Mouse (Mus musculus): ENCODE results near the gene Alpk1. TPM values are rescaled to one million over a fixed set of nuclear protein-coding genes. Genes with fewer than 3 reads are reported as not detected.

Alpk1 gene
- polyA plus RNA-seq, 1 experiment from 2014 or later: 0.87 TPM

- Histone ChIP-seq H3K27me3 (ENCODE audit: poor library complexity, severe bottlenecking) (no peaks in the 10 kb centered on the region), H3K27ac (no peak overlapping the region), H3K4me1 (peaks cover 17% of the 10 kb centered on the region), H3K9me3 (no peaks in the 10 kb centered on the region), H3K4me3 (no peak overlapping the region), H3K36me3 (replicated peaks) (peaks cover 38% of the 10 kb centered on the region)
- WGBS: 89% methylated on average over 4 of the region's 4 CpGs
- no peak for DNase-seq (ENCODE audit: extremely low spot score, low spot score)
Measured at GRCm38 (mm10) chr3:127804439-127804838, 24.1 kb upstream of the Alpk1 start.

- Histone ChIP-seq H3K27ac (no peak overlapping the region), H3K36me3 (replicated peaks) (peaks cover 22% of the 10 kb centered on the region), H3K4me1 (peaks cover 10% of the 10 kb centered on the region), H3K27me3 (ENCODE audit: poor library complexity, severe bottlenecking) (no peaks in the 10 kb centered on the region), H3K4me3 (no peak overlapping the region), H3K9me3 (no peaks in the 10 kb centered on the region)
- WGBS: 58% methylated on average over 8 of the region's 8 CpGs
- DNase-seq (ENCODE audit: extremely low spot score, low spot score): no peak
Measured at GRCm38 (mm10) chr3:127802814-127803213, 22.5 kb upstream of the Alpk1 start.

GRCm38 (mm10) chr3:127801162-127801561 lies 20.8 kb upstream of the Alpk1 start:
- H3K9me3 ChIP-seq: no peaks in the 10 kb centered on the region
- WGBS: 93% methylated on average over 8 of the region's 8 CpGs
- H3K4me1 ChIP-seq: peaks cover 6% of the 10 kb centered on the region
- peaks cover 7% of the 10 kb centered on the region for H3K36me3 ChIP-seq (replicated peaks)
- no peaks in the 10 kb centered on the region for H3K27me3 ChIP-seq (ENCODE audit: poor library complexity, severe bottlenecking)
- DNase-seq (ENCODE audit: extremely low spot score, low spot score): no peak
- no peak overlapping the region for H3K27ac ChIP-seq
- H3K4me3 ChIP-seq: no peak overlapping the region

- H3K36me3 ChIP-seq (replicated peaks): no peaks in the 10 kb centered on the region
- H3K27ac ChIP-seq: no peak overlapping the region
- no peaks in the 10 kb centered on the region for H3K9me3 ChIP-seq
- no peak overlapping the region for H3K4me3 ChIP-seq
- peaks cover 17% of the 10 kb centered on the region for H3K27me3 ChIP-seq (ENCODE audit: poor library complexity, severe bottlenecking)
- no peak for DNase-seq (ENCODE audit: extremely low spot score, low spot score)
- WGBS: 96% methylated on average over 7 of the region's 7 CpGs
- H3K4me1 ChIP-seq: peaks cover 2% of the 10 kb centered on the region
Measured at GRCm38 (mm10) chr3:127796271-127796670, 15.9 kb upstream of the Alpk1 start.

- Histone ChIP-seq H3K36me3 (replicated peaks) (no peaks in the 10 kb centered on the region), H3K4me3 (no peak overlapping the region), H3K27me3 (ENCODE audit: poor library complexity, severe bottlenecking) (peaks cover 23% of the 10 kb centered on the region), H3K9me3 (no peaks in the 10 kb centered on the region), H3K27ac (no peak overlapping the region), H3K4me1 (peaks cover 8% of the 10 kb centered on the region)
- 94% methylated on average over 3 of the region's 3 CpGs for WGBS
- DNase-seq (ENCODE audit: extremely low spot score, low spot score): no peak
Measured at GRCm38 (mm10) chr3:127795762-127796161, 15.4 kb upstream of the Alpk1 start.

- Histone ChIP-seq H3K36me3 (replicated peaks) (no peaks in the 10 kb centered on the region), H3K27me3 (ENCODE audit: poor library complexity, severe bottlenecking) (peaks cover 50% of the 10 kb centered on the region), H3K4me3 (no peak overlapping the region), H3K9me3 (no peaks in the 10 kb centered on the region), H3K27ac (no peak overlapping the region), H3K4me1 (peaks cover 24% of the 10 kb centered on the region)
- 72% methylated on average over 7 of the region's 7 CpGs for WGBS
- no peak for DNase-seq (ENCODE audit: extremely low spot score, low spot score)
Measured at GRCm38 (mm10) chr3:127793022-127793421, 12.7 kb upstream of the Alpk1 start.

GRCm38 (mm10) chr3:127791595-127792561 lies 11.6 kb upstream of the Alpk1 start:
- peaks cover 61% of the 10 kb centered on the region for H3K27me3 ChIP-seq (ENCODE audit: poor library complexity, severe bottlenecking)
- H3K4me3 ChIP-seq: peak overlapping the region; percentile 74
- 52% methylated on average over 4 of the region's 4 CpGs for WGBS
- H3K36me3 ChIP-seq (replicated peaks): no peaks in the 10 kb centered on the region
- no peaks in the 10 kb centered on the region for H3K9me3 ChIP-seq
- H3K27ac ChIP-seq: 0 out of 2 replicates have a peak overlapping the region, but pooled peaks have one; percentile 11
- H3K4me1 ChIP-seq: peaks cover 24% of the 10 kb centered on the region
- DNase-seq (ENCODE audit: extremely low spot score, low spot score): no peak

GRCm38 (mm10) chr3:127791056-127791483 lies 10.7 kb upstream of the Alpk1 start:
- peak; percentile 31 for DNase-seq (ENCODE audit: extremely low spot score, low spot score)
- H3K4me1 ChIP-seq: peaks cover 24% of the 10 kb centered on the region
- H3K36me3 ChIP-seq (replicated peaks): no peaks in the 10 kb centered on the region
- H3K27me3 ChIP-seq (ENCODE audit: poor library complexity, severe bottlenecking): peaks cover 69% of the 10 kb centered on the region
- peak overlapping the region; percentile 74 for H3K4me3 ChIP-seq
- under 1% methylated on average over 15 of the region's 15 CpGs for WGBS
- H3K9me3 ChIP-seq: no peaks in the 10 kb centered on the region
- H3K27ac ChIP-seq: no peak overlapping the region; the same call in 1 of the 2 replicates

- peak; percentile 64 for DNase-seq (ENCODE audit: extremely low spot score, low spot score)
- Histone ChIP-seq H3K4me3 (peak overlapping the region; percentile 74), H3K27ac (peak overlapping the region; percentile 77), H3K27me3 (ENCODE audit: poor library complexity, severe bottlenecking) (peaks cover 76% of the 10 kb centered on the region), H3K4me1 (peaks cover 24% of the 10 kb centered on the region), H3K36me3 (replicated peaks) (no peaks in the 10 kb centered on the region), H3K9me3 (no peaks in the 10 kb centered on the region)
- under 1% methylated on average over 35 of the region's 36 CpGs for WGBS
Measured at GRCm38 (mm10) chr3:127790234-127791055, 10.1 kb upstream of the Alpk1 start.

GRCm38 (mm10) chr3:127789500-127790191 lies 9.3 kb upstream of the Alpk1 start, which contains the start of gene Tifa:
Gene Tifa (plus strand): TSS chr3:127789805.
- H3K27ac ChIP-seq: peak within 1 kb of the TSS; percentile 77

GRCm38 (mm10) chr3:127788919-127789318 lies 8.6 kb upstream of the Alpk1 start:
- Histone ChIP-seq H3K27ac (no peak overlapping the region), H3K27me3 (ENCODE audit: poor library complexity, severe bottlenecking) (peaks cover 79% of the 10 kb centered on the region), H3K9me3 (no peaks in the 10 kb centered on the region), H3K36me3 (replicated peaks) (no peaks in the 10 kb centered on the region), H3K4me1 (peaks cover 24% of the 10 kb centered on the region), H3K4me3 (peak overlapping the region; percentile 74)
- no peak for DNase-seq (ENCODE audit: extremely low spot score, low spot score)
- WGBS: 18% methylated on average over 8 of the region's 8 CpGs

More at GRCm38 (mm10) chr3:127789500-127790191, 9.3 kb upstream of the Alpk1 start, which contains the start of gene Tifa:
- Histone ChIP-seq H3K27me3 (ENCODE audit: poor library complexity, severe bottlenecking) (peaks cover 79% of the 10 kb centered on the region), H3K4me3 (peak within 1 kb of the TSS; percentile 74), H3K4me1 (peaks cover 24% of the 10 kb centered on the region), H3K9me3 (no peaks in the 10 kb centered on the region), H3K36me3 (replicated peaks) (no peaks in the 10 kb centered on the region)
- under 1% methylated on average over 44 of the region's 44 CpGs for WGBS
- peak; percentile 73 for DNase-seq (ENCODE audit: extremely low spot score, low spot score)

GRCm38 (mm10) chr3:127788038-127788437 lies 7.7 kb upstream of the Alpk1 start:
- Histone ChIP-seq H3K27me3 (ENCODE audit: poor library complexity, severe bottlenecking) (peaks cover 79% of the 10 kb centered on the region), H3K9me3 (peaks cover 4% of the 10 kb centered on the region; the same call in 1 of the 2 replicates), H3K4me1 (peaks cover 24% of the 10 kb centered on the region), H3K4me3 (no peak overlapping the region), H3K27ac (no peak overlapping the region), H3K36me3 (replicated peaks) (no peaks in the 10 kb centered on the region)
- no peak for DNase-seq (ENCODE audit: extremely low spot score, low spot score)
- WGBS: 42% methylated on average over 7 of the region's 7 CpGs

All from forebrain, embryonic 10.5 days (tissue).